Mouse (Mus musculus) hindbrain, embryonic 10.5 days (tissue): ENCODE results near the gene Mpnd. TPM values are rescaled to one million over a fixed set of nuclear protein-coding genes. Genes with fewer than 3 reads are reported as not detected.

Experiments
- polyA plus RNA-seq: library from polyadenylated mRNA; unstranded; fragments of >200 nt; fragmentation: Nextera tagmentation; extraction: Ambion mirVana; gene quantifications from 2 replicates; pipeline ENCODE4 v1.2.1, GENCODE M21; 2016

Mpnd gene
- polyA plus RNA-seq, 1 experiment from 2014 or later: 177 TPM

Other genes starting within 250 kb of the Mpnd start
- gene Zfp119a, start 126.8 kb upstream of the Mpnd start, polyA plus RNA-seq: 6.3 and 8.3 TPM in 2 replicates
- gene Zfp959, start 113.6 kb upstream of the Mpnd start, polyA plus RNA-seq: 12.1 and 13.3 TPM in 2 replicates
- 4.6 and 5.6 TPM in 2 replicates for gene Zfp119b, start 56.2 kb upstream of the Mpnd start, polyA plus RNA-seq
- 1.9 and 2.8 TPM in 2 replicates for gene Ebi3, start 53.1 kb upstream of the Mpnd start, polyA plus RNA-seq
- gene Yju2, start 46.6 kb upstream of the Mpnd start, polyA plus RNA-seq: 28.5 and 31.3 TPM in 2 replicates
- gene Shd, start 35.2 kb upstream of the Mpnd start, polyA plus RNA-seq: 52.0 and 105 TPM in 2 replicates
- 67.6 and 99.5 TPM in 2 replicates for gene Fsd1, start 19.2 kb upstream of the Mpnd start, polyA plus RNA-seq
- gene Stap2, start 127 bp upstream of the Mpnd start, polyA plus RNA-seq: 6.0 and 8.3 TPM in 2 replicates
- gene Sh3gl1, start 30.9 kb downstream of the Mpnd start, polyA plus RNA-seq: 161 and 163 TPM in 2 replicates
- 35.3 and 46.0 TPM in 2 replicates for gene Chaf1a, start 34.7 kb downstream of the Mpnd start, polyA plus RNA-seq
- 38.7 and 52.7 TPM in 2 replicates for gene Ubxn6, start 69.3 kb downstream of the Mpnd start, polyA plus RNA-seq
- 186 and 190 TPM in 2 replicates for gene Hdgfl2, start 73.9 kb downstream of the Mpnd start, polyA plus RNA-seq
- 0.04 and 0.06 TPM in 2 replicates for gene Plin4, start 104.1 kb downstream of the Mpnd start, polyA plus RNA-seq
- gene Plin5, start 111.9 kb downstream of the Mpnd start, polyA plus RNA-seq: 0.39 and 0.42 TPM in 2 replicates
- not detected in 2 replicates for gene Lrg1, start 116.3 kb downstream of the Mpnd start, polyA plus RNA-seq
- 2.3 and 3.8 TPM in 2 replicates for gene Sema6b, start 134.6 kb downstream of the Mpnd start, polyA plus RNA-seq
- 10.4 and 11.8 TPM in 2 replicates for gene Tnfaip8l1, start 156.8 kb downstream of the Mpnd start, polyA plus RNA-seq
- 70.5 and 80.6 TPM in 2 replicates for gene Mydgf, start 178.2 kb downstream of the Mpnd start, polyA plus RNA-seq
- 43.0 and 52.3 TPM in 2 replicates for gene Dpp9, start 213.2 kb downstream of the Mpnd start, polyA plus RNA-seq